Mouse (Mus musculus) neural tube, postnatal 0 days (tissue): ENCODE data around the gene Olfr800. TPM values are rescaled to one million over a fixed set of nuclear protein-coding genes. Genes with fewer than 3 reads are reported as not detected.

Source experiments
- polyA plus RNA-seq: library from polyadenylated mRNA; unstranded; fragments of >200 nt; fragmentation: Nextera tagmentation; extraction: Ambion mirVana; gene quantifications from 2 replicates; pipeline ENCODE4 v1.2.1, GENCODE M21; 2015

Gene Olfr800
- polyA plus RNA-seq = not detected in 2 replicates

DNA sequence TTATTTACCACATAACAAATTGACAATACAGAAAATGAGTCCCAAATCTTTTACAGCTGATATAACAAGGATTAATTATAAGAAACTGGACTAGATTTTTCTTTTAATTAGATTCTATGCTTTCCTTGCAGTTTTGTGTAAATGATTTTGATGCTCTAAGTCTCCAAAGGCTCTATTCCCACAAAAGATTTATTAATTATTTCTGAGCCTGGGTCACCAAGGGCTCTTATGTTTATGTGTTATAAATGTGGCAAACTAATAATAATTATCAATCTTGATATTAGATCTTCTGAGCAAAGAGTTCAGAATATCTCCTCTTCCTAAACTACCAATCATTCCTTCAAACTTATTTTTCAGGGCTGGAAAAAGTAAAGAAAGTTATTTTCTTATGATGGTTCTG, at the start of gene Olfr800:
Gene Olfr800, plus strand, starts transcription at position 301 of the 400 bp plus-strand sequence.

DNA sequence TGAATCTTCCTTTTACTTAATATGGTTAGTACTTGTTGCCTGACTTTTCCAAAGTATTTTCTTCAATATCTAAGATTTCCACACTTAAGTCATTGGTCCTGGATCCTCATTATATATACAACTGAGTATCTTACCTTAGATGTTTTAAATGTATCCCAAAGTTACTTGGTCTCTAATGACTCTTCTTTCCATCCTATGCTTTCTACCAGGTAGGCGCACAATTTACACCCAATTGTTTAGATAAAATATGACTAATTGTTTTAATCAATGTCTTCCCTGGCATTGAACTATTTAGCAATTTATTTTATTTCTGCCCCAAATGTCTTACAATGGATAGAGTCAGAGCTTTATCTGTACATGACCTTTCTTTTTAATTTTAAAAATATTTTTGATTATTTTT, 45.0 kb upstream of the Olfr800 start, which contains the start of gene Olfr796:
Gene Olfr796, minus strand, starts transcription at position 101 of the 400 bp plus-strand sequence.

DNA sequence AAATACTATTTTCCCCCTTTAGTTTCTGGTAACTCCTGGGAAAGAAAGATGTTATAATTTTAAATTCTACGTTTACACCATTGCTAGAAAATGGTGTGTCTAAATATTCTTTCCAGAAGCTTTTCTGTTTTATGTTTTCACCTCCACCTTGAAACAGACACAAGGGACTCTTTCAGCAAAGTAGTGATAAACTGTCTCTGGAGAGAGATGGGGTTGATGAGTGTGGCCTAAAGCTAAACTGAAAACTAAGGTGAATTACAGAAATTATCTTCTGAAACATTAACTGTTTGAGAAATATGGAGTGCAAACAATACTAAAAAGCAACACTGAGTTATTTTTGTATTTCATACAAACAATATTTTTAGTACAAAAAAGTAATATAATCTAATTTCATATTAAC, 29.7 kb upstream of the Olfr800 start, which contains the start of gene Olfr798:
Gene Olfr798, minus strand, starts transcription at position 101 of the 400 bp plus-strand sequence.

DNA sequence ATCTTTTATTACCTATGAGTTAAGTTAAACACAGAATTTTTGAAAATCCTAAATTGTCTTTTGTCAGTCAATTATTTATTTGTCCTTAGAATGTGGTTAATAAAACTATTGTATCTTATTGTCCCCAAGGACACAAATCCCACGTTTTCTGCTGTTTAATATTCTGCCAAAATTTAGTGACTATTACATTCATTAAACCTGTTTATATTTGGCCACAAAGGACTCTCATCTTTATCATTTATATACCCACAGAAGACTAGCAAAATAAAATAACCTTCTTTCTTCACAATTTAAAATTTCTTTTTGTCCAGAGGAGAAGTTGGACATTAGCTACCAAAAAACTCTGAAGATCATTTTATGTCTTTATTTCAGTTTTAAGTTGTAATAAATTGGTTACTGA, 20.3 kb upstream of the Olfr800 start, which contains the start of gene Olfr799:
Gene Olfr799, plus strand, starts transcription at position 301 of the 400 bp plus-strand sequence.

DNA sequence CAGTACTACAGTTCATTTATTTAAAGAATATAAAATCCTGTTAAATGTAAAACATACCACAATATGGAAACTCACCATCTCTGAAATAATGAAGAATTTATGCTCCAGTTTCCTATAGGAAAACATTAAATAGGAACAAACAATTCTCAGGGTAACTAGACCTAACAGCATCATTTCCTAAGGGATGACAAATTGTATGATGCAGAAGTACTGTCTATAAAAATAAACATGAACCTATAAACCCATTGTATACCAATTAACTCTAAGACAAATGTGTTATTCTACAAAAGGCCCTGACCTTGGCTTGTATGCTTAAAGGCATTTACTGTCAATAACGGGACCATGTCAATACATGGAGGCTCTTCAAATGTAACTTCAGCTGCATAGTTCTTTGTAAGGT, 16.3 kb downstream of the Olfr800 start, which contains the start of gene Olfr801:
Gene Olfr801, minus strand, starts transcription at position 101 of the 400 bp plus-strand sequence.

DNA sequence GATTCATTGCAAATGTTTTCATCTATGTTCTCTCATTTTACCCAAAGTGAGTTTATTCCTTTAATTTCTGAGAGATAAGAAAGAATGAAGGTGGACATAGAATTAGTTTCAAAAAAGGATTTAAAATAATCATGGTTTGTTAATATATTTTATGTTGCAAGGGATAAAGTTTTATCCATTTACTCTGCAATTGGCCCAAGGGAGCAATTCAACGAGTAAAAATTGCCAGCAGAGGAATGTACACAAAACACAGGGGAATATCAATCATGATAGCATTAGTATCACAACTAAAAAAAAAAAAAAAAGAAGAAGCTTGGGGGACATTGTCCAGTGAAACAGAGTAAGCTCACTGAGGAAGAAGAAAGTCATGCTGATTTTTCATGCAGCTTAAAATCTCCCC, 30.6 kb downstream of the Olfr800 start, which contains the start of gene Olfr802:
Gene Olfr802, minus strand, starts transcription at position 101 of the 400 bp plus-strand sequence.

DNA sequence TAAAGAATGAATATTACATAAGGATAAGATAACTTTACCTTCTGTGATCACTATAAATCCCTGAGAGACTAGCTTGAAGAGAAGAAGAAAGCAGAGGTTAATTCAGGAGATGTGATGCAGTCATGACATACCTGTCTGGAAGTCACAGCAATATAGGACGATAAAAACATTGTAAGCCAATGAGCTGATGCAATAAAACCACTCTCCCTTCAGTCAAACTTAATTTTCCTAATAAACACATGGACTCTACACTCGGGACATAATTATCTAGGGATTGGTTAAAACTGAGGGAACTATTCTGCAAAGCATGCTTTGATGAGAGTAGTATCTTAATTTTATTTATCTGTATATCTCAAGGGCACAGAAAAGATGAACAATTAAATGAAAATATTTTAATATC, 36.7 kb downstream of the Olfr800 start, which contains the start of gene Olfr803:
Gene Olfr803, minus strand, starts transcription at position 101 of the 400 bp plus-strand sequence.

DNA sequence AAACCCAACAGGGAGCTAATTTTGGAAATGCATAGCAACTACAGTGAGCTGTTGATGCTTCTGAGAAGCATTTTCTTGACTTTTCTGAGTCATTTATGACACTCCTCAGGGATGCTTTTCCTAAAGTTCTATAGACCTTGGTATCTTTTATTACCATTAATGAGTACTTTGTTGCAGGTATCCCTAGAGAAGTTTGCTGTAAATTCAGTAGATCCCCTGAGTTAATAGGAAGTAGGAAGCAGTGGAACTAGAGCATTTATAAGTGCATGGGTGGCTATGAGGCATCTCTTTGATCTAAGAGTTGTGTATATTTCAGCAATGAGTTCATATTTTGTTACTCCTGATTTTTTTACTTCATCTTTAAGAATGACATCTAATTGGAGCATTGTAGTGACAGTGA, 45.4 kb downstream of the Olfr800 start, which contains the start of gene Olfr804:
Gene Olfr804, plus strand, starts transcription at position 301 of the 400 bp plus-strand sequence.

Other genes starting within 250 kb of the Olfr800 start
- gene Olfr786, start 230.4 kb upstream of the Olfr800 start, polyA plus RNA-seq = not detected in 2 replicates
- not detected in 2 replicates for gene Olfr787, start 195.8 kb upstream of the Olfr800 start, polyA plus RNA-seq
- not detected in 2 replicates for gene Olfr788, start 186.7 kb upstream of the Olfr800 start, polyA plus RNA-seq
- gene Olfr789, start 172.9 kb upstream of the Olfr800 start, polyA plus RNA-seq = not detected in 2 replicates
- gene Olfr790, start 159.2 kb upstream of the Olfr800 start, polyA plus RNA-seq = not detected in 2 replicates
- not detected in 2 replicates for gene Olfr791, start 135.9 kb upstream of the Olfr800 start, polyA plus RNA-seq
- gene Olfr792, start 118.5 kb upstream of the Olfr800 start, polyA plus RNA-seq = not detected in 2 replicates
- gene Olfr794, start 90.0 kb upstream of the Olfr800 start, polyA plus RNA-seq = not detected in 2 replicates
- gene Olfr796, start 45.1 kb upstream of the Olfr800 start, polyA plus RNA-seq = not detected in 2 replicates
- not detected in 2 replicates for gene Olfr798, start 29.8 kb upstream of the Olfr800 start, polyA plus RNA-seq
- gene Olfr799, start 20.2 kb upstream of the Olfr800 start, polyA plus RNA-seq = not detected in 2 replicates
- gene Olfr801, start 16.2 kb downstream of the Olfr800 start, polyA plus RNA-seq = not detected in 2 replicates
- gene Olfr802, start 30.5 kb downstream of the Olfr800 start, polyA plus RNA-seq = 0.04 and 0.08 TPM in 2 replicates
- gene Olfr803, start 36.6 kb downstream of the Olfr800 start, polyA plus RNA-seq = not detected in 2 replicates
- not detected in 2 replicates for gene Olfr804, start 45.5 kb downstream of the Olfr800 start, polyA plus RNA-seq
- gene Olfr805, start 71.7 kb downstream of the Olfr800 start, polyA plus RNA-seq = not detected in 2 replicates
- not detected in 2 replicates for gene Olfr806, start 84.2 kb downstream of the Olfr800 start, polyA plus RNA-seq
- gene Olfr807, start 100.1 kb downstream of the Olfr800 start, polyA plus RNA-seq = not detected in 2 replicates
- gene Olfr808, start 107.8 kb downstream of the Olfr800 start, polyA plus RNA-seq = not detected in 2 replicates
- gene Olfr809, start 116.9 kb downstream of the Olfr800 start, polyA plus RNA-seq = not detected in 2 replicates
- not detected in 2 replicates for gene Olfr810, start 137.2 kb downstream of the Olfr800 start, polyA plus RNA-seq
- gene Olfr811, start 146.7 kb downstream of the Olfr800 start, polyA plus RNA-seq = not detected in 2 replicates
- not detected in 2 replicates for gene Olfr812, start 188.4 kb downstream of the Olfr800 start, polyA plus RNA-seq
- not detected in 2 replicates for gene Olfr813, start 197.7 kb downstream of the Olfr800 start, polyA plus RNA-seq
- not detected in 2 replicates for gene Olfr814, start 222.2 kb downstream of the Olfr800 start, polyA plus RNA-seq
- not detected in 2 replicates for gene Olfr815, start 248.2 kb downstream of the Olfr800 start, polyA plus RNA-seq